Mouse (Mus musculus) olfactory bulb, adult 2 months (tissue): Measurements from ENCODE around the gene Gm47841.

Source experiments
- CTCF ChIP-seq: fragments of 200-500 bp; IDR thresholded peaks from 2 replicates; pipeline ENCODE4 v1.5.1; 2012; ENCODE audit warnings: low read depth, mild to moderate bottlenecking, low read length, moderate library complexity; ENCODE audit not compliant: insufficient read depth
- POLR2A ChIP-seq: fragments of 200-500 bp; IDR thresholded peaks from 2 replicates; pipeline ENCODE4 v1.6.1; 2012; ENCODE audit warnings: mild to moderate bottlenecking, low read depth, low read length, moderate library complexity; ENCODE audit not compliant: insufficient read depth

- TF ChIP-seq CTCF (no peak), POLR2A (no peak)
Measured at GRCm38 (mm10) chr15:101005717-101006116, 41.5 kb downstream of the Gm47841 start.
